Mouse (Mus musculus) embryonic stem cell, embryonic (primary cell): ENCODE results near the gene Stim1.

Source experiments
- CTCF ChIA-PET, 4 experiments: fragments of 300-600 bp in 2 of 4; fragments of 350-600 bp in 2 of 4; sonication (Branson Sonifier 250); formaldehyde crosslinking; loops; one replicate each; lab custom pipeline; 2022; ENCODE audit warnings: inconsistent platforms in 2 of 4; lab: Charles Lee
- POLR2A ChIA-PET, 4 experiments: fragments of 300-600 bp in 2 of 4; fragments of 350-600 bp in 2 of 4; sonication (Branson Sonifier 250); formaldehyde crosslinking; loops; one replicate each; lab custom pipeline; 2022; ENCODE audit warnings: antibody characterized with exemption in 4 of 4, inconsistent platforms in 1 of 4; lab: Charles Lee

The Stim1 gene

GRCm38 (mm10) chr7:102349236-102349635, 81.6 kb downstream of the Stim1 start:
- POLR2A ChIA-PET: interaction anchor here in 1 of 4 experiments (1.0 kb wide), 1 partner anchor 60 kb away, joined by 3 read pairs; no protein-coding TSS in a partner anchor
- CTCF ChIA-PET: no interaction called here

GRCm38 (mm10) chr7:102353420-102353819, 85.8 kb downstream of the Stim1 start:
- ChIA-PET POLR2A (interaction anchor here in 2 of 4 experiments (0.5 to 1.2 kb wide), 2 partner anchors 18 to 64 kb away, joined by 3 read pairs; no protein-coding TSS in a partner anchor), CTCF (no interaction called here)

- CTCF ChIA-PET: interaction anchor here in 2 of 4 experiments (0.5 to 0.6 kb wide), 2 partner anchors 57 to 60 kb away, joined by 3 to 7 read pairs; no protein-coding TSS in a partner anchor
- POLR2A ChIA-PET: interaction anchor here in 1 of 4 experiments (0.6 kb wide), 1 partner anchor 55 kb away, joined by 3 read pairs; no protein-coding TSS in a partner anchor
These were observed 90.5 kb downstream of the Stim1 start for GRCm38 (mm10) chr7:102358124-102358523.

- ChIA-PET POLR2A (no interaction called here), CTCF (no interaction called here)
These were observed 93.7 kb downstream of the Stim1 start for GRCm38 (mm10) chr7:102361297-102361696.

- CTCF ChIA-PET: no interaction called here
- POLR2A ChIA-PET: interaction anchor here in 1 of 4 experiments (1.1 kb wide), 1 partner anchor 26 kb away, joined by 3 read pairs; no protein-coding TSS in a partner anchor
These were observed 96.2 kb downstream of the Stim1 start for GRCm38 (mm10) chr7:102363853-102364252.

- ChIA-PET CTCF (interaction anchor here in 1 of 4 experiments (0.5 kb wide), 1 partner anchor 268 kb away, joined by 4 read pairs; the partner anchor contains the start of gene Art1), POLR2A (no interaction called here)
These were observed 102.1 kb downstream of the Stim1 start for GRCm38 (mm10) chr7:102369661-102370060.

- ChIA-PET CTCF (no interaction called here), POLR2A (interaction anchor here in 1 of 4 experiments (0.7 kb wide), 1 partner anchor 237 kb away, joined by 3 read pairs; no protein-coding TSS in a partner anchor)
These were observed 102.9 kb downstream of the Stim1 start for GRCm38 (mm10) chr7:102370526-102370925.

GRCm38 (mm10) chr7:102373382-102374072, 105.9 kb downstream of the Stim1 start:
- ChIA-PET POLR2A (interaction anchor here in 1 of 4 experiments (1.3 kb wide), 1 partner anchor 115 kb away, joined by 3 read pairs; no protein-coding TSS in a partner anchor), CTCF (interaction anchor here in 1 of 4 experiments (0.9 kb wide), 1 partner anchor 123 kb away, joined by 3 read pairs; no protein-coding TSS in a partner anchor)

- ChIA-PET POLR2A (no interaction called here), CTCF (no interaction called here)
These were observed 115.6 kb downstream of the Stim1 start for GRCm38 (mm10) chr7:102383221-102383620.

GRCm38 (mm10) chr7:102385973-102386372, 118.4 kb downstream of the Stim1 start:
- ChIA-PET CTCF (interaction anchor here in 1 of 4 experiments (0.7 kb wide), 1 partner anchor 663 kb away, joined by 3 read pairs; no protein-coding TSS in a partner anchor), POLR2A (interaction anchor here in 2 of 4 experiments (1.2 to 1.3 kb wide), 2 partner anchors 10 to 118 kb away, joined by 3 read pairs; partner anchors contain the start of gene Stim1 (in 1 of the 2))

- POLR2A ChIA-PET: no interaction called here
- CTCF ChIA-PET: no interaction called here
These were observed 121.5 kb downstream of the Stim1 start for GRCm38 (mm10) chr7:102389082-102389481.

- ChIA-PET POLR2A (no interaction called here), CTCF (interaction anchor here in 1 of 4 experiments (0.7 kb wide), 1 partner anchor 9 kb away, joined by 4 read pairs; no protein-coding TSS in a partner anchor)
These were observed 126.3 kb downstream of the Stim1 start for GRCm38 (mm10) chr7:102393898-102394297.

GRCm38 (mm10) chr7:102395894-102396293, 128.3 kb downstream of the Stim1 start:
- CTCF ChIA-PET: no interaction called here

GRCm38 (mm10) chr7:102396331-102396730, 128.7 kb downstream of the Stim1 start:
- ChIA-PET POLR2A (interaction anchor here in 2 of 4 experiments (1.3 to 1.4 kb wide), 2 partner anchors 79 to 107 kb away, joined by 3 to 4 read pairs; no protein-coding TSS in a partner anchor), CTCF (no interaction called here)

More at GRCm38 (mm10) chr7:102395894-102396293, 128.3 kb downstream of the Stim1 start:
- POLR2A ChIA-PET: interaction anchor here in 2 of 4 experiments (1.4 kb wide), 2 partner anchors 106 to 126 kb away, joined by 4 read pairs; no protein-coding TSS in a partner anchor

GRCm38 (mm10) chr7:102399180-102399731, 131.7 kb downstream of the Stim1 start:
- CTCF ChIA-PET: interaction anchor here in 1 of 4 experiments (0.7 kb wide), 1 partner anchor 141 kb away, joined by 3 read pairs; no protein-coding TSS in a partner anchor
- POLR2A ChIA-PET: interaction anchor here in 2 of 4 experiments (0.7 kb wide), 2 partner anchors 12 to 92 kb away, joined by 3 read pairs; no protein-coding TSS in a partner anchor

- POLR2A ChIA-PET: interaction anchor here in 1 of 4 experiments (0.7 kb wide), 1 partner anchor 775 kb away, joined by 4 read pairs; no protein-coding TSS in a partner anchor
- CTCF ChIA-PET: interaction anchor here in 2 of 4 experiments (0.7 to 0.8 kb wide), 2 partner anchors 13 to 992 kb away, joined by 3 to 6 read pairs; no protein-coding TSS in a partner anchor
These were observed 136.5 kb downstream of the Stim1 start for GRCm38 (mm10) chr7:102404118-102404517.

GRCm38 (mm10) chr7:102407440-102407839, 139.8 kb downstream of the Stim1 start:
- ChIA-PET CTCF (interaction anchor here in 1 of 4 experiments (1.5 kb wide), 1 partner anchor 10 kb away, joined by 3 read pairs; no protein-coding TSS in a partner anchor), POLR2A (no interaction called here)

- CTCF ChIA-PET: interaction anchor here in 3 of 4 experiments (0.7 to 3.1 kb wide), 7 partner anchors 10 to 158 kb away, joined by 3 to 32 read pairs (median 10); partner anchors contain the start of gene Stim1 (in 1 of the 3)
- POLR2A ChIA-PET: interaction anchor here (0.5 to 3.0 kb wide), 18 partner anchors 9 to 576 kb away, joined by 3 to 15 read pairs (median 4); partner anchors contain the start of genes Stim1 (in 3 of the 4) and Rrm1 (in 1 of the 4)
These were observed 147.7 kb downstream of the Stim1 start for GRCm38 (mm10) chr7:102415272-102415671.
